Mouse (Mus musculus): Measurements from ENCODE around the gene Acsm4. TPM values are rescaled to one million over a fixed set of nuclear protein-coding genes. Genes with fewer than 3 reads are reported as not detected.

Acsm4 gene
- not detected in 2 replicates for polyA plus RNA-seq (2015; fragmentation: Nextera tagmentation; extraction: Ambion mirVana)

- H3K4me3 ChIP-seq (replicated peaks; ENCODE audit: low read length), result no peak within 1 kb of the TSS
- H3K36me3 ChIP-seq (ENCODE audit: control insufficient read depth, insufficient read depth, low read length), result no peaks in the 10 kb centered on the region
- no peak for ATAC-seq (ENCODE audit: insufficient read depth, low FRiP score)
- H3K27ac ChIP-seq (ENCODE audit: low read length), result no peak within 1 kb of the TSS
- H3K9me3 ChIP-seq (replicated peaks; ENCODE audit: control insufficient read depth, low read length), result no peaks in the 10 kb centered on the region
- H3K4me1 ChIP-seq (ENCODE audit: control insufficient read depth, insufficient read depth, low read length), result no peaks in the 10 kb centered on the region
- H3K9ac ChIP-seq (ENCODE audit: low read length), result no peak within 1 kb of the TSS
- H3K27me3 ChIP-seq (ENCODE audit: control insufficient read depth, insufficient read depth, low read length), result no peaks in the 10 kb centered on the region
- no peak within 1 kb of the TSS for H3K4me2 ChIP-seq (ENCODE audit: low read depth, low read length)
- WGBS, result 71% methylated on average over 5 of the region's 5 CpGs
Observed at GRCm38 (mm10) chr7:119689726-119690125, at the start of gene Acsm4. TSS of gene Acsm4 (plus strand) at chr7:119690026.

- no peaks in the 10 kb centered on the region for H3K36me3 ChIP-seq (ENCODE audit: control insufficient read depth, insufficient read depth, low read length)
- H3K4me1 ChIP-seq (ENCODE audit: control insufficient read depth, insufficient read depth, low read length), result no peaks in the 10 kb centered on the region
- H3K4me2 ChIP-seq (ENCODE audit: low read depth, low read length), result no peak overlapping the region
- H3K4me3 ChIP-seq (replicated peaks; ENCODE audit: low read length), result no peak overlapping the region
- WGBS, result 72% methylated on average over 5 of the region's 5 CpGs
- no peak overlapping the region for H3K9ac ChIP-seq (ENCODE audit: low read length)
- no peak overlapping the region for H3K27ac ChIP-seq (ENCODE audit: low read length)
- H3K27me3 ChIP-seq (ENCODE audit: control insufficient read depth, insufficient read depth, low read length), result no peaks in the 10 kb centered on the region
- ATAC-seq (ENCODE audit: insufficient read depth, low FRiP score), result no peak
- no peaks in the 10 kb centered on the region for H3K9me3 ChIP-seq (replicated peaks; ENCODE audit: control insufficient read depth, low read length)
Observed at GRCm38 (mm10) chr7:119642307-119642706, 47.5 kb upstream of the Acsm4 start.

GRCm38 (mm10) chr7:119667893-119668292, 21.9 kb upstream of the Acsm4 start:
- no peak overlapping the region for H3K4me3 ChIP-seq (replicated peaks; ENCODE audit: low read length)
- H3K9ac ChIP-seq (ENCODE audit: low read length), result no peak overlapping the region
- no peaks in the 10 kb centered on the region for H3K36me3 ChIP-seq (ENCODE audit: control insufficient read depth, insufficient read depth, low read length)
- no peaks in the 10 kb centered on the region for H3K9me3 ChIP-seq (replicated peaks; ENCODE audit: control insufficient read depth, low read length)
- H3K27ac ChIP-seq (ENCODE audit: low read length), result no peak overlapping the region
- H3K27me3 ChIP-seq (ENCODE audit: control insufficient read depth, insufficient read depth, low read length), result no peaks in the 10 kb centered on the region
- H3K4me2 ChIP-seq (ENCODE audit: low read depth, low read length), result no peak overlapping the region
- no peak for ATAC-seq (ENCODE audit: insufficient read depth, low FRiP score)
- 81% methylated on average over 3 of the region's 3 CpGs for WGBS
- H3K4me1 ChIP-seq (ENCODE audit: control insufficient read depth, insufficient read depth, low read length), result no peaks in the 10 kb centered on the region

DNA sequence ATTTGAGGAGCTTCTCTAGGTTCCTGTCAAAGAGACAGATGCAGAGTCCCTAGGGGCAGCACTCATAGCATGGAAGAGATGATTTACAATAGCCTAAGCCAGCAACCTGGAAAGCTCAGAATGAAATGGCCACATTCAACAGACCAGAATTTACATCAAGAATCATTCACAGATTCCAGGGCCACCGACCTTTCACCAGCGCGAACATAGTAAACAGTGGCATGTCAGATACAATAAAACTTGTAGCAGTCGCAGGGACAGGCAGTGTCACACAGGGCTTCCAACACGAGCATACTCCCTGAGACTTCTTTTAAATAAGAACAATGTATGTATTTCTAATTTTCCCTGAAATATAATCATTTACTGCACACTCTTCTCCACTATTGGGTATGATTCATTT, 19.4 kb upstream of the Acsm4 start:
- Histone ChIP-seq H3K36me3 (ENCODE audit: control insufficient read depth, insufficient read depth, low read length) (no peaks in the 10 kb centered on the region), H3K27me3 (ENCODE audit: control insufficient read depth, insufficient read depth, low read length) (no peaks in the 10 kb centered on the region), H3K4me3 (replicated peaks; ENCODE audit: low read length) (no peak overlapping the region), H3K9ac (ENCODE audit: low read length) (no peak overlapping the region), H3K27ac (ENCODE audit: low read length) (no peak overlapping the region), H3K4me2 (ENCODE audit: low read depth, low read length) (no peak overlapping the region), H3K9me3 (replicated peaks; ENCODE audit: control insufficient read depth, low read length) (no peaks in the 10 kb centered on the region), H3K4me1 (ENCODE audit: control insufficient read depth, insufficient read depth, low read length) (no peaks in the 10 kb centered on the region)
- WGBS, result 56% methylated on average over 5 of the region's 5 CpGs
- ATAC-seq (ENCODE audit: insufficient read depth, low FRiP score), result no peak

GRCm38 (mm10) chr7:119670925-119671324, 18.9 kb upstream of the Acsm4 start:
- Histone ChIP-seq H3K27me3 (ENCODE audit: control insufficient read depth, insufficient read depth, low read length) (no peaks in the 10 kb centered on the region), H3K36me3 (ENCODE audit: control insufficient read depth, insufficient read depth, low read length) (no peaks in the 10 kb centered on the region), H3K4me2 (ENCODE audit: low read depth, low read length) (no peak overlapping the region), H3K4me1 (ENCODE audit: control insufficient read depth, insufficient read depth, low read length) (no peaks in the 10 kb centered on the region), H3K27ac (ENCODE audit: low read length) (no peak overlapping the region), H3K9ac (ENCODE audit: low read length) (no peak overlapping the region), H3K9me3 (replicated peaks; ENCODE audit: control insufficient read depth, low read length) (no peaks in the 10 kb centered on the region), H3K4me3 (replicated peaks; ENCODE audit: low read length) (no peak overlapping the region)
- 37% methylated on average over 6 of the region's 6 CpGs for WGBS
- ATAC-seq (ENCODE audit: insufficient read depth, low FRiP score), result no peak

DNA sequence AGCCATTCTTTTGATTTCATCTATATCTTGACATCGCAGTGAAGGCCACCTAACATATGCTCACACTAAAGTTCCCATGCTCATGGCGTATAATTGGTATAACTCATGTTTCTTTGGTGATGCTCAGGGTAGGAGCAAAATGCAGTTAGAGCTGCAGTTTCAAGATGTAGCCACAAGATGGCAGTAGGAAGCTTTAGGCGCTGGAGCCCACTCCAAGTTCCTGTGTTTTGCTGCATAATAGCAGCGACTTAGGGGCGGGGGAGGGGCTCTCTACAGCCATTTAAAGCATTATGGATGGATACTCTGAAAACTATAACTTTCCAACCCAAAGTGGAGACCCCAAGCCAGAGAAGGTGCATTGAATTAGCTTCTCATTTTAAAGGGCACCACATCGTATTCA, 16.4 kb upstream of the Acsm4 start:
- Histone ChIP-seq H3K9me3 (replicated peaks; ENCODE audit: control insufficient read depth, low read length) (no peaks in the 10 kb centered on the region), H3K27me3 (ENCODE audit: control insufficient read depth, insufficient read depth, low read length) (no peaks in the 10 kb centered on the region), H3K4me2 (ENCODE audit: low read depth, low read length) (no peak overlapping the region), H3K36me3 (ENCODE audit: control insufficient read depth, insufficient read depth, low read length) (no peaks in the 10 kb centered on the region), H3K4me3 (replicated peaks; ENCODE audit: low read length) (no peak overlapping the region), H3K4me1 (ENCODE audit: control insufficient read depth, insufficient read depth, low read length) (no peaks in the 10 kb centered on the region), H3K27ac (ENCODE audit: low read length) (no peak overlapping the region), H3K9ac (ENCODE audit: low read length) (no peak overlapping the region)
- no peak for ATAC-seq (ENCODE audit: insufficient read depth, low FRiP score)
- WGBS, result 18% methylated on average over 6 of the region's 6 CpGs

DNA sequence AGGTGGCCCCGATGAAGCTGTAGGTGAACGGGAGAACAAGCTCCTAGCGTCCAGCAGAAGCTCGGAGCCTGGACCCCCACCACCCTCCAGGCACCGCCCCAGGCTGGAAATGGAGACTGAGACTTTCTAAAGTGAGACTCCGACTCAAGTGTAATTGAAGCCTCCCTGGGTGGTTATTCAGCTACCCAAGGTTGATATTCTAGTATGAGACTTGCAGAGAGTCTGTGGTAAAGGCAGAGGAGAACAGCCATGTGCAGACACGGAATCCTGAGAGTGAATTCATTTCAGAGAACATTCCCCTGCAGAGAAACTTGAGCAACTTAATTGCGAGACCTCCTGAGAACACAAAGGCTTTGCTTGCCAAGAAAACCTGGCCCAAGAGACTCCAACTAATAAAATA, 9.7 kb upstream of the Acsm4 start:
- Histone ChIP-seq H3K27ac (ENCODE audit: low read length) (no peak overlapping the region), H3K4me1 (ENCODE audit: control insufficient read depth, insufficient read depth, low read length) (no peaks in the 10 kb centered on the region), H3K4me3 (replicated peaks; ENCODE audit: low read length) (no peak overlapping the region), H3K4me2 (ENCODE audit: low read depth, low read length) (no peak overlapping the region), H3K36me3 (ENCODE audit: control insufficient read depth, insufficient read depth, low read length) (no peaks in the 10 kb centered on the region), H3K9ac (ENCODE audit: low read length) (no peak overlapping the region), H3K27me3 (ENCODE audit: control insufficient read depth, insufficient read depth, low read length) (no peaks in the 10 kb centered on the region), H3K9me3 (replicated peaks; ENCODE audit: control insufficient read depth, low read length) (no peaks in the 10 kb centered on the region)
- ATAC-seq (ENCODE audit: insufficient read depth, low FRiP score), result no peak
- 67% methylated on average over 8 of the region's 8 CpGs for WGBS

DNA sequence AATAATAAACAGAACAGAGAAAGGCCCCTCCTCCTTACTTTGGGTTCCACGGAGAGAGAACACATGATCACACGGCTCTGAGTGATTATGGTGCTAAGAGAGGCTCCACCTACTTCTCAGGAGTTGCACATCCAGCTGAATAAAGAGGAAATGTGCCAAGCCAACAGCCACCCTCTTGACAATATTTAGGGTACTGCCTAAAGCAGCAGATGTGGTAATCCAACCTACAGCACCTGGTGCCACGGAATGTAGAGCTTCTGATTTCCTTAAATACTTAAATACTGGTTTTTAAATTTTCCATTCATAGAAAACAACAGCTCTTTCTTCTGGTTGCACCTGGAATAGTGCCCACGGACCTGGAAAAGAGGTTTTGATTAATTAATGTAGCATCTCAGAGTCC, 7.1 kb upstream of the Acsm4 start:
- H3K4me2 ChIP-seq (ENCODE audit: low read depth, low read length), result no peak overlapping the region
- ATAC-seq (ENCODE audit: insufficient read depth, low FRiP score), result no peak
- H3K27me3 ChIP-seq (ENCODE audit: control insufficient read depth, insufficient read depth, low read length), result no peaks in the 10 kb centered on the region
- WGBS, result 54% methylated on average over 4 of the region's 4 CpGs
- no peak overlapping the region for H3K9ac ChIP-seq (ENCODE audit: low read length)
- no peaks in the 10 kb centered on the region for H3K9me3 ChIP-seq (replicated peaks; ENCODE audit: control insufficient read depth, low read length)
- no peaks in the 10 kb centered on the region for H3K36me3 ChIP-seq (ENCODE audit: control insufficient read depth, insufficient read depth, low read length)
- H3K27ac ChIP-seq (ENCODE audit: low read length), result no peak overlapping the region
- no peak overlapping the region for H3K4me3 ChIP-seq (replicated peaks; ENCODE audit: low read length)
- H3K4me1 ChIP-seq (ENCODE audit: control insufficient read depth, insufficient read depth, low read length), result no peaks in the 10 kb centered on the region

DNA sequence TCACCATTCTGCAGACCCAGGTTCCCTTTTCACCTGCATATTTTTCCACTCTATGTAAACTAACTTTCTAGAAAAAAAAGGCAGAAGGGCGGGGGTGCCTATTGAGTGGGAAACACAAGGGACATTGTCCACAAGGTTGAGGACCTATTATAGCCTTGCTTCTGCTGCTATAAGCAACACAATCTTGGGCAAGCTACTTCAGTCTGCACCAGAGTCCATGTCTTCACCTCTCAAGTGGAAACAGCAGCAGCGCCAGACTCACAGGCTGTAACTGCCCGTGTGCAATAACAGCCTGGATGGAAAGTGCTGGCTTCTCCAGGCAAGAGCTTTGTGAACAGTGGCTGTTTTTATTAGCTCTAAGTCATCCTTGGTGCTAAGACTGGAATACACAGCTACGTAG, 2.5 kb downstream of the Acsm4 start:
- no peaks in the 10 kb centered on the region for H3K36me3 ChIP-seq (ENCODE audit: control insufficient read depth, insufficient read depth, low read length)
- no peaks in the 10 kb centered on the region for H3K4me1 ChIP-seq (ENCODE audit: control insufficient read depth, insufficient read depth, low read length)
- H3K27me3 ChIP-seq (ENCODE audit: control insufficient read depth, insufficient read depth, low read length), result no peaks in the 10 kb centered on the region
- ATAC-seq (ENCODE audit: insufficient read depth, low FRiP score), result no peak
- H3K4me3 ChIP-seq (replicated peaks; ENCODE audit: low read length), result no peak overlapping the region
- H3K4me2 ChIP-seq (ENCODE audit: low read depth, low read length), result no peak overlapping the region
- no peaks in the 10 kb centered on the region for H3K9me3 ChIP-seq (replicated peaks; ENCODE audit: control insufficient read depth, low read length)
- no peak overlapping the region for H3K27ac ChIP-seq (ENCODE audit: low read length)
- 74% methylated on average over 4 of the region's 4 CpGs for WGBS
- H3K9ac ChIP-seq (ENCODE audit: low read length), result no peak overlapping the region

DNA sequence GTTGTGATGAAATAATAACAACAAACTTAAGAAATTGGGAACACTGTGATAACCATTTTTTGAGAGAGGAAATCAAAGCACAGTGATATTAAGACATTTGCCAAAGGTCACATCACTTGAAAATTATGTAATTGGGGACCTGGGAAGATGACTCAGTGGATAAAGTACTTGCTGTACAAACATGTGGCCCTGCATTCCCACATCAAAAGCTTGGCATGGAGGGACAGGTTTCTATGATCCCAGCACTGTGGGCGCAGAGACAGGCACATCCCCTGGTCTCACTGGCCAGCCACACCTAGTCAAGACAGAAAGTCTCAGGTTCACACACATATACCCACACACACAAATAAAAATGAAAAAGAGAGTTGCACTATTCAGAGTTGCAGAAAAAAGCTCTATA, 5.1 kb downstream of the Acsm4 start:
- no peak overlapping the region for H3K27ac ChIP-seq (ENCODE audit: low read length)
- H3K36me3 ChIP-seq (ENCODE audit: control insufficient read depth, insufficient read depth, low read length), result no peaks in the 10 kb centered on the region
- no peak for ATAC-seq (ENCODE audit: insufficient read depth, low FRiP score)
- no peak overlapping the region for H3K4me2 ChIP-seq (ENCODE audit: low read depth, low read length)
- no peaks in the 10 kb centered on the region for H3K9me3 ChIP-seq (replicated peaks; ENCODE audit: control insufficient read depth, low read length)
- no peak overlapping the region for H3K9ac ChIP-seq (ENCODE audit: low read length)
- no peaks in the 10 kb centered on the region for H3K4me1 ChIP-seq (ENCODE audit: control insufficient read depth, insufficient read depth, low read length)
- H3K4me3 ChIP-seq (replicated peaks; ENCODE audit: low read length), result no peak overlapping the region
- no peaks in the 10 kb centered on the region for H3K27me3 ChIP-seq (ENCODE audit: control insufficient read depth, insufficient read depth, low read length)
- WGBS, result 85% methylated on average over 1 of the region's 1 CpGs

All from stomach, embryonic 16.5 days (tissue).